Mouse (Mus musculus) kidney, postnatal 0 days (tissue): ENCODE results near the gene Vtn. TPM values are rescaled to one million over a fixed set of nuclear protein-coding genes. Genes with fewer than 3 reads are reported as not detected.

Source experiments
- ATAC-seq: fragments of 200-750 bp; cut with Nextera tagmentation; replicated peaks from 2 replicates; pipeline ENCODE4 v1.8.0; 2017; ENCODE audit warnings: low read depth, moderate number of reproducible peaks, moderate TSS enrichment, moderate library complexity; ENCODE audit not compliant: low FRiP score
- DNase-seq: peaks from one replicate; pipeline ENCODE4 v3.0.0-alpha.2; 2016; ENCODE audit warnings: low spot score
- H3K27ac ChIP-seq: fragments of 300-500 bp; sonication (generic); 2 replicates; pipeline ENCODE4 v1.5.1; 2014; ENCODE audit warnings: mild to moderate bottlenecking
- H3K27me3 ChIP-seq: fragments of 300-500 bp; sonication (generic); 2 replicates; pipeline ENCODE4 v1.6.1; 2014; ENCODE audit warnings: low read length, mixed read lengths; ENCODE audit not compliant: insufficient read depth
- H3K36me3 ChIP-seq: fragments of 300-500 bp; sonication (generic); 2 replicates; pipeline ENCODE4 v1.6.1; 2014; ENCODE audit warnings: low read length, mixed read lengths; ENCODE audit not compliant: insufficient read depth
- H3K4me1 ChIP-seq: fragments of 300-500 bp; sonication (generic); replicated peaks from 2 replicates; pipeline ENCODE4 v1.6.1; 2014; ENCODE audit warnings: antibody characterized with exemption, low read length, mixed read lengths; ENCODE audit not compliant: insufficient read depth
- H3K4me2 ChIP-seq: fragments of 300-500 bp; sonication (generic); 2 replicates; pipeline ENCODE4 v1.6.1; 2014; ENCODE audit warnings: mild to moderate bottlenecking, low read length, moderate library complexity, mixed read lengths
- H3K4me3 ChIP-seq: fragments of 300-500 bp; sonication (generic); replicated peaks from 2 replicates; pipeline ENCODE4 v1.5.1; 2014; ENCODE audit warnings: low read depth, low read length
- H3K9ac ChIP-seq: fragments of 300-500 bp; sonication (generic); 2 replicates; pipeline ENCODE4 v1.6.1; 2014; ENCODE audit warnings: low read depth, low read length
- H3K9me3 ChIP-seq: fragments of 300-500 bp; sonication (generic); replicated peaks from 2 replicates; pipeline ENCODE4 v1.6.1; 2016; ENCODE audit warnings: low read length, inconsistent platforms, mixed read lengths
- CTCF ChIP-seq: IDR thresholded peaks from 2 replicates; pipeline ENCODE4 v1.5.1; 2016; ENCODE audit warnings: antibody characterized with exemption, low read depth, mild to moderate bottlenecking, moderate library complexity
- WGBS: fragments of 180-500 bp; shearing (Covaris S2); extraction: QIAGEN DNeasy Blood & Tissue Kit; methylation state at CpG from one replicate; pipeline ENCODE4 v1.1.7; 2014; 5-methylcytosine and 5-hydroxymethylcytosine counted together
- polyA plus RNA-seq: library from polyadenylated mRNA; unstranded; fragments of >200 nt; fragmentation: Nextera tagmentation; extraction: Ambion mirVana; gene quantifications from 2 replicates; pipeline ENCODE4 v1.2.1, GENCODE M21; 2015

The Vtn gene
- polyA plus RNA-seq, 1 experiment from 2014 or later = 0.70 TPM

DNA sequence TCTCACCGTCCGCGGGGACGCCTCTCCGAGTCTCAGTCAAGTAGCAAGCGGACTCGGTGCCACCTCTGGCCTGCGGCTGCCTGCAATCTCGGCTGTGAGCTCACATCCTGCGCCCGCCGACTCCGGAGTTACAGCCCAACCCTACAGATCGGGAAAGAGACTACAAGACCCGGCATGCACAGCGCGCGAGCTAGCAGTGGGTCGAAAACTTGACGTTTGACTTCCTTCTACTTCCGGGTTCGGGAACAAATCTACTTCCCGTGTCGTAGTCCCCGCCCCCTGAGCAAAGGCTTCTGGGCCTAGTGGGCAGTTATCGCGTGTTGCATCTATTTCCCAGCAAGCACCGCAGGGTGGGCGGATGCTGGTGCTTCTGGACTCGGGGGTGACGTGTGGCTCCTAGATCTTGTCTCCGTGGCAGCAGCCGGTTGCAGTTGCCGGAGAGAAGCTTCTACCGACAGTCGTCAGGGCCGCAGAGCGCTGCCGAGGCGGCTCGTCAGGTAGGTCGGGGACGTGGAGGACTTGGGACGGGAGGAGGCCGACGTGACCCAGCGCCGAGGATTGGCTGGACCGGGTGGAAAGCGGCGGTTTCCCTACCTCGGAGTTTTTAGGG, 37.3 kb downstream of the Vtn start, which contains the start of the genes Tnfaip1 and Ift20:
Gene Tnfaip1, minus strand, starts transcription at position 253 of the 610 bp plus-strand sequence.
Gene Ift20, plus strand, starts transcription at position 282 of the 610 bp plus-strand sequence.
- under 1% methylated on average over 52 of the region's 52 CpGs for WGBS
- Histone ChIP-seq H3K4me2 (peak within 1 kb of the TSS; percentile 68), H3K27me3 (no peaks in the 10 kb centered on the region), H3K27ac (peak within 1 kb of the TSS; percentile 89), H3K9ac (peak within 1 kb of the TSS; percentile 84), H3K9me3 (no peaks in the 10 kb centered on the region), H3K4me3 (peak within 1 kb of the TSS; percentile 68), H3K4me1 (peaks cover 15% of the 10 kb centered on the region), H3K36me3 (0 out of 2 replicates have a peak, but pooled peaks cover 6% of the 10 kb centered on the region)
- 0 out of 2 replicates have a peak, but pooled peaks have one; percentile 1 for TF ChIP-seq CTCF
- peak; percentile 96 for ATAC-seq
- peak; percentile 100 for DNase-seq

DNA sequence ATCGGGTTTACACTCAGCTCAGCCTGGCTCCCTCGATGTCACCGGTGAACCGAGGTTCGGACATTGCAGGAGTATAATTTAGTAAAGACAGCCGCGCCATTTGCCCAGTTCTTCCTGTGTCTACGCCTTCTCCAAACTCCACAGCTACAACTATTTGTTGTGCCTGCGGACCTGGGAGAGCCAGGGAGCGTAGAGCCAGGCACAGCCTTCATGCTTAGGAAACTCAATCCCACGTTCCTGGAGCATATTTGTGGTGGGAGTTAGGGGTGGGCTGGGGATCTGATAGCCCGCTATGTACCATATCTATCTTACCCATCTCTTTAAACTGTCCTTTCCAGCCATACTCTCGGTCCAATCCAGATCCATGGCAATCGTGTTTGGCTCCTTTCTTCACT, 37.8 kb downstream of the Vtn start:
- peak; percentile 0; the same call in 1 of the 2 replicates for ATAC-seq
- H3K4me3 ChIP-seq = peak overlapping the region; percentile 68
- peak overlapping the region; percentile 84 for H3K27ac ChIP-seq

DNA sequence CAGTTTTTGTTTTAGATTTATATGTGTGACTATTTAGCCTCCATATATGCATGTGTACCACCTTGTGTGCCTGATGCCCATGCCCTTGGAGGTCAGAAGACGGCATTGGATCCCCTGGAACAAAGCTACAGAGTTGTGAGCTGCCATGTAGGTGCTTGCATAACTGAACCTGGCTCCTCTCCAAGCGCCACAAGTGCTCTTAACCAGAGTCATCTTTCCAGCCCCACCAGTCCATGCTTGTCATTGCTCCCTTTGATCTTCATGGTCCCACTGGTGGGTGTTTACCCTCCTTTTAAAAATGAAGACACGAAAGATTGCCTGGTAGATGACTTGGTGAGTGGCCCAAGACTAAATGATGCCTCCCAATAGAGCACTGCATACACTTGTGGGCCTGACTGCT, 41.5 kb downstream of the Vtn start:
- no peak for TF ChIP-seq CTCF
- Histone ChIP-seq H3K36me3 (peaks cover 15% of the 10 kb centered on the region; the same call in 1 of the 2 replicates), H3K4me3 (no peak overlapping the region), H3K4me1 (peaks cover 8% of the 10 kb centered on the region), H3K9ac (no peak overlapping the region), H3K27ac (no peak overlapping the region), H3K4me2 (no peak overlapping the region), H3K27me3 (no peaks in the 10 kb centered on the region), H3K9me3 (no peaks in the 10 kb centered on the region)
- DNase-seq (no peak), ATAC-seq (no peak)
- WGBS = 80% methylated on average over 3 of the region's 3 CpGs

More for the DNA sequence above, 37.8 kb downstream of the Vtn start:
- peak overlapping the region; percentile 64 for H3K4me2 ChIP-seq
- peaks cover 15% of the 10 kb centered on the region for H3K4me1 ChIP-seq
- H3K36me3 ChIP-seq = 0 out of 2 replicates have a peak, but pooled peaks cover 6% of the 10 kb centered on the region
- peak overlapping the region; percentile 84 for H3K9ac ChIP-seq
- no peak for TF ChIP-seq CTCF
- H3K27me3 ChIP-seq = no peaks in the 10 kb centered on the region
- 0% methylated on average over 14 of the region's 14 CpGs for WGBS
- DNase-seq = peak; percentile 51
- H3K9me3 ChIP-seq = no peaks in the 10 kb centered on the region

DNA sequence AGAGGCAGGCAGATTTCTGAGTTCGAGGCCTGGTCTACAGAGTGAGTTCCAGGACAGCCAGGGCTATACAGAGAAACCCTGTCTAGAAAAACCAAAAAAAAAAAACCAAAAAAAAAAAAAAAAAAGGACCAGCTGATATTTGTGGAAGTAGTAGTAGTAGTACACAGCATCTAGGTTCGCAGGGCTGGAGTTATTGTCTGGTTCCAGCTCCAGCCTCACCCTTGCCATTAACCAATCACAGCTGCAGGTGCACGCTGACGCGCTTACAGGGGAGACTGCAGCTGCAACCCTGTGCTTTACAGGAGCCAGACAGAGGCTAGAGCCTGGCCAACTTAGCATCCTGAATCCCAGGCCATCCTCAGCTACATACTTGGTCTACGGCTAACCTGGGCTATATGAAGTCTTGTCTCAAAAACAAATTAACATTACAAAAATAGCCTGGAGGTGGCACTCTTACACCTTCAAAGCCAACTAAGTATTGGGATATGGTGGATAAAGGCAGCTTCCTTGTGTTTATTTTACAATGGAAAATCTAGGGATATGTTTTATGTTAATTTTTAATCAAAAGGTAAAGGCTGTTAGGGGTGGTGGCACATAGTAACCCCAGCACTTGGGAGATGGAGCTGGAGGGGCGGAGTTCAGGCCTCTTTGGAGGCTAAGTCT, 45.7 kb downstream of the Vtn start:
- DNase-seq = no peak
- Histone ChIP-seq H3K9me3 (no peaks in the 10 kb centered on the region), H3K4me3 (no peak overlapping the region), H3K9ac (no peak overlapping the region), H3K36me3 (peaks cover 15% of the 10 kb centered on the region; the same call in 1 of the 2 replicates), H3K27me3 (no peaks in the 10 kb centered on the region), H3K4me1 (peaks cover 7% of the 10 kb centered on the region; the same call in 1 of the 2 replicates), H3K4me2 (no peak overlapping the region), H3K27ac (no peak overlapping the region)
- peak; percentile 42; the same call in 1 of the 2 replicates for TF ChIP-seq CTCF
- WGBS = 95% methylated on average over 7 of the region's 7 CpGs
- ATAC-seq = no peak

DNA sequence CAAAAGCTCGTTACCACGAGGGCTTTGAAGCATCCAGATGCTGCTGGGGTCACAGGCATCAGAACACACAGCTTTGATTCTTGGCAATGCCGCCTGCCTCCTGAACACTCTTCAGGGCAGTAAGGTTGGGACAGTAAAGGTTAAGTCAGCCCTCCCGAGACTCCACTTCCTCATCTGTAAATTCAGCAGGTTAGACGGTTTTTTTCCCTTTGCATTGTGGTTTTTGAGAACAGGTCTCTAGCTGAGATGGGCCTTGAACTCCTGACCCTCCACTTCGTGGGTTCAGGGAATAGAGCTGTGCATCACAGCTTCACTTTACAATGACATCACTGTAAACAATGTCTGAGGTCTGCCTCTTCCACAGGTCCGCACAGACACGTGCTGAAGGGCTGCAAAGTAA, 46.3 kb downstream of the Vtn start:
- ATAC-seq = no peak
- no peak for TF ChIP-seq CTCF

DNA sequence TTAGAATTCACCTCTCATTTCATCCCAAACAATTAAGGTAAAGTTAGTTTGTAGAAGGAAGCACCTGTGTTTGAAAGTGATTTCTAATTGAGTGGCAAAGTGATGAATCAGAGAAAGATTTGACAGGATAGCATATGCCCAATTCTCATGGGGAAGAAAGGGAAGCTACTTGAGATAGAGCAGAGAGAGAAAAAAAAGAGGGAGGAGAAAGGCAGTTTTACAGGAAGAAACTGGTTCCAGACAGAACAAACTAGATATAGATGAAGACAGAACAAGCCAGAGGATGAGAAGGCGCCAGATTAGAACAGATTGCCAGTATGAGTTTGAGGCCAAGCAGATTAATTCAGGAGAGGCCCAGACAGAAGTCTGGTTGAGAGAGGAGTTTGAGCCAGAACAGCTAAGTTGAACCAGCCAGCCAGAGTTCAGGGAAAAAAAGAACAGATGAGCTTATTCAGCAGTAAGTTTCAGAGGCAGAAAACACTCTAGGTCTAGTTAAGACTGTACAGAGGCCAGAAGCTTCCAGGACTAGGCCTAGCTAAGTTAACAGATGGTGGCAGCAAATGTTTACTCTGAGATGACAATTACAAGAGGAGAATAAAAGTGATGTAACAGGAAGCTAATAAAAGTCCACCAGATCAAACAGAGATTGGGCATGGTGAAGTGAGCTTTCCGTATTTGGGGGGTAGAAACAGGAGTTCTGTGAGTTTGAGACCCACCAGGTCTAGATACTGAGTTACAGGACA, 49.0 kb downstream of the Vtn start:
- Histone ChIP-seq H3K36me3 (peaks cover 6% of the 10 kb centered on the region; the same call in 1 of the 2 replicates), H3K9ac (no peak overlapping the region), H3K27me3 (no peaks in the 10 kb centered on the region), H3K9me3 (no peaks in the 10 kb centered on the region), H3K27ac (no peak overlapping the region), H3K4me3 (no peak overlapping the region), H3K4me1 (peaks cover 9% of the 10 kb centered on the region; the same call in 1 of the 2 replicates), H3K4me2 (no peak overlapping the region)
- WGBS = 83% methylated on average over 2 of the region's 2 CpGs
- no peak for ATAC-seq
- TF ChIP-seq CTCF = no peak
- no peak for DNase-seq

More for the DNA sequence above, 46.3 kb downstream of the Vtn start:
- Histone ChIP-seq H3K27ac (no peak overlapping the region), H3K36me3 (peaks cover 15% of the 10 kb centered on the region; the same call in 1 of the 2 replicates), H3K9me3 (no peaks in the 10 kb centered on the region), H3K4me3 (no peak overlapping the region), H3K4me2 (no peak overlapping the region), H3K4me1 (peaks cover 9% of the 10 kb centered on the region; the same call in 1 of the 2 replicates), H3K9ac (no peak overlapping the region), H3K27me3 (no peaks in the 10 kb centered on the region)
- DNase-seq = no peak
- 66% methylated on average over 8 of the region's 8 CpGs for WGBS
